Mouse (Mus musculus) midbrain, embryonic 14.5 days (tissue): ENCODE measurements at regions not wholly inside any gene's neighbourhood (a gene's known extent, or its start where the extent isn't known, plus 50 kb on each side); places are given as distances from the start of the nearest gene placed in this dataset.

Experiments
- ATAC-seq: fragments of 200-750 bp; cut with Nextera tagmentation; 2 replicates; pipeline ENCODE4 v1.8.0; 2017; ENCODE audit warnings: moderate number of reproducible peaks, moderate library complexity; ENCODE audit not compliant: low FRiP score, low TSS enrichment
- DNase-seq: peaks from one replicate; pipeline ENCODE4 v3.0.0-alpha.2; 2015
- H3K27ac ChIP-seq: fragments of 300-500 bp; sonication (generic); replicated peaks from 2 replicates; pipeline ENCODE4 v1.5.1; 2014; ENCODE audit warnings: mild to moderate bottlenecking, low read depth, low read length, moderate library complexity
- H3K27me3 ChIP-seq: fragments of 300-500 bp; sonication (generic); 2 replicates; pipeline ENCODE4 v1.6.1; 2014; ENCODE audit warnings: low read length, control low read depth, mixed read lengths; ENCODE audit not compliant: control insufficient read depth, insufficient read depth
- H3K36me3 ChIP-seq: fragments of 300-500 bp; sonication (generic); 2 replicates; pipeline ENCODE4 v1.6.1; 2014; ENCODE audit warnings: low read length, control low read depth; ENCODE audit not compliant: control insufficient read depth, insufficient read depth
- H3K4me1 ChIP-seq: fragments of 300-500 bp; sonication (generic); 2 replicates; pipeline ENCODE4 v1.6.1; 2014; ENCODE audit warnings: mild to moderate bottlenecking, antibody characterized with exemption, low read length, control low read depth; ENCODE audit not compliant: control insufficient read depth, insufficient read depth
- H3K4me2 ChIP-seq: fragments of 300-500 bp; sonication (generic); 2 replicates; pipeline ENCODE4 v1.6.1; 2014; ENCODE audit warnings: mild to moderate bottlenecking, low read length, moderate library complexity
- H3K4me3 ChIP-seq: fragments of 300-500 bp; sonication (generic); replicated peaks from 2 replicates; pipeline ENCODE4 v1.5.1; 2014; ENCODE audit warnings: low read depth, low read length
- H3K9ac ChIP-seq: fragments of 300-500 bp; sonication (generic); replicated peaks from 2 replicates; pipeline ENCODE4 v1.6.1; 2014; ENCODE audit warnings: mild to moderate bottlenecking, low read length, moderate library complexity
- H3K9me3 ChIP-seq: fragments of 300-500 bp; sonication (generic); 2 replicates; pipeline ENCODE4 v1.6.1; 2016; ENCODE audit warnings: low read length, control low read depth, mixed read lengths; ENCODE audit not compliant: control insufficient read depth
- WGBS: fragments of 180-500 bp; shearing (Covaris S2); extraction: QIAGEN DNeasy Blood & Tissue Kit; methylation state at CpG from one replicate; pipeline ENCODE4 v1.1.7; 2014; 5-methylcytosine and 5-hydroxymethylcytosine counted together

GRCm38 (mm10) chr14:81254343-81254838 lies 1270.5 kb downstream of the Olfm4 start:
- H3K9ac ChIP-seq, result no peak overlapping the region

GRCm38 (mm10) chr14:81255423-81255822 lies 1271.5 kb downstream of the Olfm4 start:
- Histone ChIP-seq H3K9me3 (no peaks in the 10 kb centered on the region), H3K9ac (no peak overlapping the region), H3K4me1 (no peaks in the 10 kb centered on the region), H3K27ac (no peak overlapping the region), H3K27me3 (no peaks in the 10 kb centered on the region), H3K4me2 (no peak overlapping the region), H3K4me3 (no peak overlapping the region), H3K36me3 (no peaks in the 10 kb centered on the region)
- ATAC-seq (no peak), DNase-seq (no peak)

More at GRCm38 (mm10) chr14:81254343-81254838, 1270.5 kb downstream of the Olfm4 start:
- no peak overlapping the region for H3K4me2 ChIP-seq
- H3K4me3 ChIP-seq, result no peak overlapping the region
- H3K36me3 ChIP-seq, result no peaks in the 10 kb centered on the region
- no peaks in the 10 kb centered on the region for H3K4me1 ChIP-seq
- peak; percentile 41 for DNase-seq
- H3K27me3 ChIP-seq, result no peaks in the 10 kb centered on the region
- H3K9me3 ChIP-seq, result no peaks in the 10 kb centered on the region
- no peak for ATAC-seq
- WGBS, result 64% methylated on average over 4 of the region's 4 CpGs
- H3K27ac ChIP-seq, result no peak overlapping the region

DNA sequence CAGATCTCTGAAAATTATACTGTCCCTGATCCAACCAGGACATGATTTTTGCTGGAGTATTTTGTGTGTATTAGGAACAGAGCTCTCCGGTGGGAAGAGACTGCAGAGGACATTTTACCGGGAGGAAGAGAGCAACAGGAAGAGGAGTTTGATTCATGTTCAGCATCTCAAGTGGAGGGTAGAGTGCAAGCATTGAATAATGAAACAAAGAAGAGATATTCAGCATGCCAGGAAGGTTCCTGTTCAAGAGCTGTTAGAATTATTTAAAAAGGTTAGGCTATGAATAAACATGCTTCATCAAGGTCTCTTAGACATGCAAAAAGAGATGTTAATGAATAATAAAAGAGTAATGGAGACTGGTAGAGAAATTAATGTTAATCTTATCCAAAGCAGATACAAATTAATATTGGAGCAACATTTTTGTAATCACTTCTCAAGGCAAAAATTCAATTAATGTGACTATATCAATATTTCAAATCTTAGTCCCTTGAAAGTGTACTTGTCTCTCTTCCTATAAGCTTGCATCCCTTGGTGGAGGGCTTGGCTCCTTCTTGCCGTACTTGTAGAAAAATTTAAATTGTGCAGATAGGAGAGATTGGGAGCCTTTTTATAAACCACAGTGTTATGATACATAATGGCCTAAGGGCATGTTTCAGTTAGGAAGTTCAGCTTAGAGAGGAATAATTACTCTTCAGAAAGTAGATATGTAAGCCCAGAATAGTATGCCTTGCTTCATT lies 1283.9 kb downstream of the Olfm4 start:
- Histone ChIP-seq H3K27ac (0 out of 2 replicates have a peak overlapping the region, but pooled peaks have one; percentile 45), H3K4me2 (no peak overlapping the region), H3K27me3 (no peaks in the 10 kb centered on the region), H3K36me3 (no peaks in the 10 kb centered on the region), H3K4me1 (no peaks in the 10 kb centered on the region), H3K9ac (no peak overlapping the region), H3K4me3 (no peak overlapping the region), H3K9me3 (no peaks in the 10 kb centered on the region)
- DNase-seq (peak; percentile 47), ATAC-seq (peak; percentile 60; the same call in 1 of the 2 replicates)
- 46% methylated on average over 3 of the region's 3 CpGs for WGBS

DNA sequence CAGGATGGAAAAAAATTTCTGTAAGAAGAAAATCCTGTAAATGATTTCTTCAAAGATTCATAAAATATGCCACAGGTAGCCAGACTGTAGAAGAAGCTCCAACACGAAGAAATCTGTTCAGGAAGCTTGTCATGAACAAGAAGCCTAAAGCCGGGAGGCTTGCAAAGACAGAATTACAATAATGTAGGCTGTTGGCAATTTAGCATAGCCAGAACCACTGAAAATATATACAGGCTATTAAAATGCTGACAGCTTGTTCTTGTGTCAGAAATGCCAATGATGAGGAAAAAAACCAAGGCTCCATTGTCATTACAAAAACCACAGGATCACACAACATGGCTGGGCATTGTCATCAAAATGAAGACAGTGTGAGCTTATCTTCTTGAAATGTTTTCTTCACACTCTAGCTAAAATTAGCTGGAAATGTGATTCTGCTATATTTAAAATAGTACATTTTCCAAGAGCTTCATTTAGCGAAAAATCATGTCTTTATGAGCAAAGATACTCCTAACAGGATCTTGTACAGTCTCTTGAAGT lies 1303.7 kb downstream of the Olfm4 start:
- Histone ChIP-seq H3K27me3 (no peaks in the 10 kb centered on the region), H3K36me3 (no peaks in the 10 kb centered on the region), H3K4me1 (no peaks in the 10 kb centered on the region), H3K4me3 (no peak overlapping the region), H3K9ac (no peak overlapping the region), H3K9me3 (no peaks in the 10 kb centered on the region), H3K27ac (no peak overlapping the region), H3K4me2 (no peak overlapping the region)
- ATAC-seq, result no peak
- 72% methylated on average over 3 of the region's 3 CpGs for WGBS
- DNase-seq, result no peak

DNA sequence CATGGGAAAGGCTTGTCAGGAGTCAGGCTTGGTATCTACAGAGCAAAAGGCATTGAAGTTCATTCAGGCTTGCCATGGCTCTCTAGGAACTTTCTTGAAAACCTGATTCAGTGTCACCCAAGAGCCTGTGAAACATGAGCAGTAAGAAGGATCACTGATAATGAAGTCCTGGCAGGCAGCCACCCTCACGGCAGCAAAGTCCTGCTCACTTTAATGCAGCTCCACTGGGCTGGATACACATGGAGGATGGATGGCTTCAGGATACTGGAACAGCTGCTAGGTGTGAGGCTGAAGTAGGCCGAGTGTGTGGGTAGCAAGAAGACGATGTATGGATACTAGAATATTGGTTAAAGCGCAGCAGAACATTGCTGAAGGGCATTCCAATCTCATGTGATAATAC lies 1323.3 kb downstream of the Olfm4 start:
- ATAC-seq (0 out of 2 replicates have a peak, but pooled peaks have one; percentile 17), DNase-seq (peak; percentile 28)
- H3K9ac ChIP-seq, result no peak overlapping the region
- no peaks in the 10 kb centered on the region for H3K9me3 ChIP-seq
- no peaks in the 10 kb centered on the region for H3K4me1 ChIP-seq
- 67% methylated on average over 4 of the region's 4 CpGs for WGBS
- H3K36me3 ChIP-seq, result no peaks in the 10 kb centered on the region
- H3K27me3 ChIP-seq, result no peaks in the 10 kb centered on the region
- H3K4me3 ChIP-seq, result no peak overlapping the region
- no peak overlapping the region for H3K27ac ChIP-seq
- no peak overlapping the region for H3K4me2 ChIP-seq

GRCm38 (mm10) chr14:81341058-81341457 lies 1357.2 kb downstream of the Olfm4 start:
- no peak for ATAC-seq
- no peak overlapping the region for H3K4me2 ChIP-seq
- H3K4me1 ChIP-seq, result no peaks in the 10 kb centered on the region
- no peaks in the 10 kb centered on the region for H3K27me3 ChIP-seq
- DNase-seq, result no peak
- WGBS, result 81% methylated on average over 2 of the region's 2 CpGs
- H3K36me3 ChIP-seq, result no peaks in the 10 kb centered on the region
- H3K9me3 ChIP-seq, result no peaks in the 10 kb centered on the region
- H3K9ac ChIP-seq, result no peak overlapping the region
- no peak overlapping the region for H3K4me3 ChIP-seq
- H3K27ac ChIP-seq, result no peak overlapping the region

GRCm38 (mm10) chr14:81387566-81387965 lies 1403.7 kb downstream of the Olfm4 start:
- ATAC-seq, result no peak
- Histone ChIP-seq H3K36me3 (no peaks in the 10 kb centered on the region), H3K4me2 (no peak overlapping the region), H3K27me3 (no peaks in the 10 kb centered on the region), H3K9me3 (no peaks in the 10 kb centered on the region), H3K27ac (no peak overlapping the region), H3K4me1 (no peaks in the 10 kb centered on the region), H3K4me3 (no peak overlapping the region), H3K9ac (no peak overlapping the region)
- no peak for DNase-seq
- WGBS, result 83% methylated on average over 2 of the region's 2 CpGs
